Mouse (Mus musculus) embryonic fibroblast, embryonic 13.5 days (primary cell): ENCODE results near the gene Hyal3.

Source experiments
- CTCF ChIP-seq: IDR thresholded peaks from 2 replicates; pipeline ENCODE4 v1.5.1; 2011; ENCODE audit warnings: mild to moderate bottlenecking, control low read depth, low read length, moderate library complexity, borderline replicate concordance; ENCODE audit not compliant: insufficient read depth
- POLR2A ChIP-seq: IDR thresholded peaks from 2 replicates; pipeline ENCODE4 v1.6.1; 2011; ENCODE audit warnings: low read depth, mild to moderate bottlenecking, control low read depth, low read length, moderate library complexity

- TF ChIP-seq CTCF (no peak), POLR2A (no peak)
Observed at GRCm38 (mm10) chr9:107607036-107607435, 26.4 kb downstream of the Hyal3 start.
